Mouse (Mus musculus): Measurements from ENCODE around the gene Myt1l.

Gene Myt1l

GRCm38 (mm10) chr12:29708166-29708565 is 180.0 kb downstream of the Myt1l start:
- DNase-seq (ENCODE audit: extremely low read depth, insufficient read length, low spot score): no peak

GRCm38 (mm10) chr12:29712795-29713721 is 184.9 kb downstream of the Myt1l start:
- DNase-seq (ENCODE audit: extremely low read depth, insufficient read length, low spot score): no peak

- no peak for DNase-seq (ENCODE audit: extremely low read depth, insufficient read length, low spot score)
These were observed 195.6 kb downstream of the Myt1l start for GRCm38 (mm10) chr12:29723722-29724338.

GRCm38 (mm10) chr12:29728294-29728693 is 200.1 kb downstream of the Myt1l start:
- no peak for DNase-seq (ENCODE audit: extremely low read depth, insufficient read length, low spot score)

- no peak for DNase-seq (ENCODE audit: extremely low read depth, insufficient read length, low spot score)
These were observed 212.3 kb downstream of the Myt1l start for GRCm38 (mm10) chr12:29740346-29741025.

GRCm38 (mm10) chr12:29741181-29741580 is 213.0 kb downstream of the Myt1l start:
- DNase-seq (ENCODE audit: extremely low read depth, insufficient read length, low spot score): no peak

- no peak for DNase-seq (ENCODE audit: extremely low read depth, insufficient read length, low spot score)
These were observed 222.5 kb downstream of the Myt1l start for GRCm38 (mm10) chr12:29750604-29751128.

GRCm38 (mm10) chr12:29755086-29755871 is 227.1 kb downstream of the Myt1l start:
- DNase-seq (ENCODE audit: extremely low read depth, insufficient read length, low spot score): no peak

- DNase-seq (ENCODE audit: extremely low read depth, insufficient read length, low spot score): no peak
These were observed 227.7 kb downstream of the Myt1l start for GRCm38 (mm10) chr12:29755872-29756265.

GRCm38 (mm10) chr12:29760611-29761010 is 232.4 kb downstream of the Myt1l start:
- no peak for DNase-seq (ENCODE audit: extremely low read depth, insufficient read length, low spot score)

GRCm38 (mm10) chr12:29766158-29766557 is 238.0 kb downstream of the Myt1l start:
- no peak for DNase-seq (ENCODE audit: extremely low read depth, insufficient read length, low spot score)

GRCm38 (mm10) chr12:29771791-29772190 is 243.6 kb downstream of the Myt1l start:
- no peak for DNase-seq (ENCODE audit: extremely low read depth, insufficient read length, low spot score)

GRCm38 (mm10) chr12:29772401-29772800 is 244.2 kb downstream of the Myt1l start:
- DNase-seq (ENCODE audit: extremely low read depth, insufficient read length, low spot score): no peak

- DNase-seq (ENCODE audit: extremely low read depth, insufficient read length, low spot score): no peak
These were observed 250.7 kb downstream of the Myt1l start for GRCm38 (mm10) chr12:29778901-29779300.

- no peak for DNase-seq (ENCODE audit: extremely low read depth, insufficient read length, low spot score)
These were observed 261.3 kb downstream of the Myt1l start for GRCm38 (mm10) chr12:29789319-29790050.

GRCm38 (mm10) chr12:29790051-29790386 is 261.8 kb downstream of the Myt1l start:
- DNase-seq (ENCODE audit: extremely low read depth, insufficient read length, low spot score): no peak

- DNase-seq (ENCODE audit: extremely low read depth, insufficient read length, low spot score): no peak
These were observed 264.8 kb downstream of the Myt1l start for GRCm38 (mm10) chr12:29792998-29793397.

- DNase-seq (ENCODE audit: extremely low read depth, insufficient read length, low spot score): no peak
These were observed 267.0 kb downstream of the Myt1l start for GRCm38 (mm10) chr12:29795107-29795673.

GRCm38 (mm10) chr12:29798595-29799391 is 270.6 kb downstream of the Myt1l start:
- DNase-seq (ENCODE audit: extremely low read depth, insufficient read length, low spot score): no peak
